Mouse (Mus musculus): ENCODE data around the gene Fgfr1op2. TPM values are rescaled to one million over a fixed set of nuclear protein-coding genes. Genes with fewer than 3 reads are reported as not detected.
A peak's percentile ranks its signal among the peaks of the same experiment; 100 is the strongest.

Fgfr1op2 gene
- polyA plus RNA-seq, 1 experiment, result 64.0 TPM

GRCm38 (mm10) chr6:146642276-146643183, 65.5 kb downstream of the Fgfr1op2 start, which contains the start of the genes Med21 and Tm7sf3:
Gene Med21, plus strand, starts transcription at chr6:146642547.
Gene Tm7sf3, minus strand, starts transcription at chr6:146642824.
- 1% methylated on average over 60 of the region's 60 CpGs for WGBS
- DNase-seq, result peak; percentile 98
- H3K4me1 ChIP-seq (ENCODE audit: control insufficient read depth, insufficient read depth, low read length), result 0 out of 2 replicates have a peak, but pooled peaks cover 3% of the 10 kb centered on the region
- H3K4me3 ChIP-seq (replicated peaks; ENCODE audit: insufficient read depth, low read depth, low read length), result peak within 1 kb of the TSS; percentile 70
- peak within 1 kb of the TSS; percentile 55; the same call in 1 of the 2 replicates for H3K27ac ChIP-seq (ENCODE audit: insufficient read depth, low read length)
- TF ChIP-seq POLR2A (IDR thresholded peaks at IDR 0.05; ENCODE audit: borderline replicate concordance, insufficient read depth, low read length) (peak; percentile 100), CTCF (IDR thresholded peaks at IDR 0.05; ENCODE audit: borderline replicate concordance, insufficient read depth, low read depth, low read length) (no peak)
- no peaks in the 10 kb centered on the region for H3K27me3 ChIP-seq (ENCODE audit: control insufficient read depth, insufficient read depth, low read length)

DNA sequence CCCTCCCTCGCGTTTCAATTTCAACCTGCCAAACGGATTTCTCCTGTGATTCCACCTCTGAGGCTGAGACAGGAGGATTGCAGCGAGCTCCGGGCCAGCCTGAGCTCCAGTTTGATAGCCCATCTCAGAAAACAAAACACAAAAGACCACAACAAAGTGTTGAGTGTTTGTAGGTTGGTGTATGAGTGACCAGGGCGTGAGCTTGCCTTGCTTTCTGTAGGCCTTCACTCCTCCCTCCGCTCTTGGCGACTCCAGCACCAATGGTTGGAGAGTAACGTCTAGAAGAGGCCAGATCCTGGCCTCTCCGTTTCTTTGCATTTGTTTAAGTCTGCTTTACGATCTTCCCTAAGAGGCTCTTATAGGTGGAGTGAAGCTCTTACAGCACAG, 66.2 kb downstream of the Fgfr1op2 start:
- Histone ChIP-seq H3K27me3 (ENCODE audit: control insufficient read depth, insufficient read depth, low read length) (no peaks in the 10 kb centered on the region), H3K4me3 (replicated peaks; ENCODE audit: insufficient read depth, low read depth, low read length) (peak overlapping the region; percentile 70), H3K4me1 (ENCODE audit: control insufficient read depth, insufficient read depth, low read length) (0 out of 2 replicates have a peak, but pooled peaks cover 3% of the 10 kb centered on the region), H3K27ac (ENCODE audit: insufficient read depth, low read length) (no peak overlapping the region)
- TF ChIP-seq POLR2A (IDR thresholded peaks at IDR 0.05; ENCODE audit: borderline replicate concordance, insufficient read depth, low read length) (no peak), CTCF (IDR thresholded peaks at IDR 0.05; ENCODE audit: borderline replicate concordance, insufficient read depth, low read depth, low read length) (no peak)
- WGBS, result 30% methylated on average over 11 of the region's 11 CpGs
- DNase-seq, result peak in 1 of 2 experiments; percentile 18

Other genes starting within 250 kb of the Fgfr1op2 start
- gene Itpr2, start 75.0 kb upstream of the Fgfr1op2 start, polyA plus RNA-seq (2012; rRNA removed), result 6.6 and 6.7 TPM in 2 replicates
- gene Ints13, start 632 bp downstream of the Fgfr1op2 start, polyA plus RNA-seq (2012; rRNA removed), result 67.3 and 72.8 TPM in 2 replicates
- 90.1 and 93.1 TPM in 2 replicates for gene Med21, start 65.3 kb downstream of the Fgfr1op2 start, polyA plus RNA-seq (2012; rRNA removed)
- gene Tm7sf3, start 65.6 kb downstream of the Fgfr1op2 start, polyA plus RNA-seq (2012; rRNA removed), result 22.3 and 25.2 TPM in 2 replicates
- 14.4 and 16.4 TPM in 2 replicates for gene Stk38l, start 147.8 kb downstream of the Fgfr1op2 start, polyA plus RNA-seq (2012; rRNA removed)
- 12.2 and 15.0 TPM in 2 replicates for gene Arntl2, start 218.9 kb downstream of the Fgfr1op2 start, polyA plus RNA-seq (2012; rRNA removed)

All from cerebellum, adult 2 months (tissue).